Mouse (Mus musculus): ENCODE measurements around the gene Slc22a1. TPM values are rescaled to one million over a fixed set of nuclear protein-coding genes. Genes with fewer than 3 reads are reported as not detected.

The Slc22a1 gene
- total and polyA plus RNA-seq, 3 experiments: 2.7 to 10.8 (median 7.9) TPM

GRCm38 (mm10) chr17:12691899-12692298, 16.3 kb upstream of the Slc22a1 start:
- Histone ChIP-seq H3K27ac (no peak overlapping the region), H3K27me3 (ENCODE audit: control insufficient read depth, insufficient read depth, low read length) (no peaks in the 10 kb centered on the region), H3K79me2 (replicated peaks; ENCODE audit: control insufficient read depth, insufficient read depth, low read length) (no peaks in the 10 kb centered on the region), H3K4me3 (no peak overlapping the region), H3K9ac (ENCODE audit: low read depth, low read length) (no peak overlapping the region), H3K4me1 (ENCODE audit: control insufficient read depth, insufficient read depth, low read length) (peaks cover 6% of the 10 kb centered on the region; the same call in 1 of the 2 replicates), H3K36me3 (ENCODE audit: control insufficient read depth, insufficient read depth, low read length) (no peaks in the 10 kb centered on the region)
- DNase-seq: no peak
- intact Hi-C loops (cut with DNase I): no loop called here
- 61% methylated on average over 7 of the region's 7 CpGs for WGBS
- TF ChIP-seq POLR2A (IDR thresholded peaks at IDR 0.05; ENCODE audit: insufficient read depth, low read depth, low read length) (no peak), CTCF (IDR thresholded peaks at IDR 0.05) (no peak), EP300 (IDR thresholded peaks at IDR 0.05; ENCODE audit: insufficient read depth, low read depth, low read length) (no peak)

- intact Hi-C loops (cut with DNase I): no loop called here
- Histone ChIP-seq H3K79me2 (replicated peaks; ENCODE audit: control insufficient read depth, insufficient read depth, low read length) (no peaks in the 10 kb centered on the region), H3K4me1 (ENCODE audit: control insufficient read depth, insufficient read depth, low read length) (peaks cover 6% of the 10 kb centered on the region; the same call in 1 of the 2 replicates), H3K27me3 (ENCODE audit: control insufficient read depth, insufficient read depth, low read length) (no peaks in the 10 kb centered on the region), H3K9ac (ENCODE audit: low read depth, low read length) (no peak overlapping the region), H3K4me3 (no peak overlapping the region), H3K36me3 (ENCODE audit: control insufficient read depth, insufficient read depth, low read length) (no peaks in the 10 kb centered on the region), H3K27ac (peak overlapping the region; percentile 83)
- WGBS: 68% methylated on average over 3 of the region's 3 CpGs
- peak; percentile 74 for TF ChIP-seq CTCF (IDR thresholded peaks at IDR 0.05)
- no peak for TF ChIP-seq EP300 (IDR thresholded peaks at IDR 0.05; ENCODE audit: insufficient read depth, low read depth, low read length)
- TF ChIP-seq POLR2A (IDR thresholded peaks at IDR 0.05; ENCODE audit: insufficient read depth, low read depth, low read length): no peak
- peak in 1 of 2 experiments; percentile 24 for DNase-seq
Observed at GRCm38 (mm10) chr17:12689537-12689936, 13.9 kb upstream of the Slc22a1 start.

GRCm38 (mm10) chr17:12688427-12689110, 12.9 kb upstream of the Slc22a1 start:
- Histone ChIP-seq H3K9ac (ENCODE audit: low read depth, low read length) (peak overlapping the region; percentile 11; the same call in 1 of the 2 replicates), H3K27ac (peak overlapping the region; percentile 83), H3K36me3 (ENCODE audit: control insufficient read depth, insufficient read depth, low read length) (no peaks in the 10 kb centered on the region; the same call in 1 of the 2 replicates), H3K4me3 (no peak overlapping the region), H3K4me1 (ENCODE audit: control insufficient read depth, insufficient read depth, low read length) (peaks cover 6% of the 10 kb centered on the region; the same call in 1 of the 2 replicates), H3K27me3 (ENCODE audit: control insufficient read depth, insufficient read depth, low read length) (no peaks in the 10 kb centered on the region), H3K79me2 (replicated peaks; ENCODE audit: control insufficient read depth, insufficient read depth, low read length) (no peaks in the 10 kb centered on the region)
- intact Hi-C loops (cut with DNase I): no loop called here
- WGBS: 49% methylated on average over 20 of the region's 20 CpGs
- DNase-seq: peak; percentile 50 to 81
- TF ChIP-seq EP300 (IDR thresholded peaks at IDR 0.05; ENCODE audit: insufficient read depth, low read depth, low read length) (0 out of 2 replicates have a peak, but pooled peaks have one; percentile 39), POLR2A (IDR thresholded peaks at IDR 0.05; ENCODE audit: insufficient read depth, low read depth, low read length) (no peak; the same call in 1 of the 2 replicates), CTCF (IDR thresholded peaks at IDR 0.05) (no peak)

- H3K27me3 ChIP-seq (ENCODE audit: control insufficient read depth, insufficient read depth, low read length): no peaks in the 10 kb centered on the region
- H3K9ac ChIP-seq (ENCODE audit: low read depth, low read length): no peak overlapping the region
- intact Hi-C loops (cut with DNase I): no loop called here
- no peak overlapping the region for H3K4me3 ChIP-seq
- no peaks in the 10 kb centered on the region for H3K79me2 ChIP-seq (replicated peaks; ENCODE audit: control insufficient read depth, insufficient read depth, low read length)
- no peak for TF ChIP-seq EP300 (IDR thresholded peaks at IDR 0.05; ENCODE audit: insufficient read depth, low read depth, low read length)
- TF ChIP-seq CTCF (IDR thresholded peaks at IDR 0.05): no peak
- no peak for TF ChIP-seq POLR2A (IDR thresholded peaks at IDR 0.05; ENCODE audit: insufficient read depth, low read depth, low read length)
- H3K4me1 ChIP-seq (ENCODE audit: control insufficient read depth, insufficient read depth, low read length): peaks cover 6% of the 10 kb centered on the region; the same call in 1 of the 2 replicates
- DNase-seq: no peak
- H3K27ac ChIP-seq: no peak overlapping the region
- WGBS: 73% methylated on average over 7 of the region's 7 CpGs
- H3K36me3 ChIP-seq (ENCODE audit: control insufficient read depth, insufficient read depth, low read length): no peaks in the 10 kb centered on the region; the same call in 1 of the 2 replicates
Observed at GRCm38 (mm10) chr17:12684928-12685624, 9.4 kb upstream of the Slc22a1 start.

GRCm38 (mm10) chr17:12684412-12684811, 8.8 kb upstream of the Slc22a1 start:
- TF ChIP-seq CTCF (IDR thresholded peaks at IDR 0.05): no peak
- no peak for TF ChIP-seq EP300 (IDR thresholded peaks at IDR 0.05; ENCODE audit: insufficient read depth, low read depth, low read length)
- TF ChIP-seq POLR2A (IDR thresholded peaks at IDR 0.05; ENCODE audit: insufficient read depth, low read depth, low read length): no peak
- Histone ChIP-seq H3K4me1 (ENCODE audit: control insufficient read depth, insufficient read depth, low read length) (peaks cover 6% of the 10 kb centered on the region; the same call in 1 of the 2 replicates), H3K27me3 (ENCODE audit: control insufficient read depth, insufficient read depth, low read length) (no peaks in the 10 kb centered on the region), H3K36me3 (ENCODE audit: control insufficient read depth, insufficient read depth, low read length) (no peaks in the 10 kb centered on the region; the same call in 1 of the 2 replicates), H3K9ac (ENCODE audit: low read depth, low read length) (no peak overlapping the region), H3K27ac (no peak overlapping the region), H3K79me2 (replicated peaks; ENCODE audit: control insufficient read depth, insufficient read depth, low read length) (no peaks in the 10 kb centered on the region), H3K4me3 (no peak overlapping the region)
- intact Hi-C loops (cut with DNase I): no loop called here
- 57% methylated on average over 4 of the region's 4 CpGs for WGBS
- DNase-seq: peak in 1 of 2 experiments; percentile 38
